Mouse (Mus musculus): ENCODE measurements around the gene Trhr2. TPM values are rescaled to one million over a fixed set of nuclear protein-coding genes. Genes with fewer than 3 reads are reported as not detected.

Gene Trhr2
- polyA plus RNA-seq, 1 experiment = not detected

DNA sequence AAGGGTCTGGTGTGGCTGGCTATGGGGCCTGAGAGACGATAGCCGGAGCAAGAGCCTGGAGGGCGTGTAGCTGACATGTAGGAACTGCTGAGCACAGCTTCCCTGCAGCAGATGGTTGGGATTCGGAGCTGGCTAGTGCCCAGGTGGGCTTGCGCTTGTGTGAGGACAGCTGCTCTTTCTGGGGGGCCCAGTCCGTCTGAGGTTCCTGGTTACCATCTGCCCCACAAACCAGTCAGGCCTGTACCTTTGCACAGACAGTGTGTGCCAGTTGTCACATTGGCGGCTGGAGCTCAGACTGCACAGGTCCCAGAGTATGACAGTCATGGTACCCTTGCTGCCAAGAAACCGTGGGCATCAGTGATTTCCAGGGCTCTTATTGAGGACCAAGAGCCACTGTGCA, 52.7 kb downstream of the Trhr2 start:
- WGBS = 90% methylated on average over 8 of the region's 8 CpGs
- Histone ChIP-seq H3K27ac (ENCODE audit: insufficient read depth, low read depth, low read length) (no peak overlapping the region), H3K4me3 (ENCODE audit: insufficient read depth, low read depth, low read length) (no peak overlapping the region), H3K4me1 (ENCODE audit: control insufficient read depth, insufficient read depth, low read length) (0 out of 2 replicates have a peak, but pooled peaks cover 2% of the 10 kb centered on the region)
- TF ChIP-seq CTCF (IDR thresholded peaks at IDR 0.05; ENCODE audit: insufficient read depth, low read depth, low read length) (no peak), POLR2A (IDR thresholded peaks at IDR 0.05; ENCODE audit: insufficient read depth, low read depth, low read length) (no peak)

Other genes starting within 250 kb of the Trhr2 start
- gene Zfpm1, start 78.6 kb downstream of the Trhr2 start, polyA plus RNA-seq (2012; ENCODE audit: insufficient read depth, insufficient read length, low replicate concordance, missing spikeins) = not detected in 2 replicates
- not detected in 2 replicates for gene Zc3h18, start 15.9 kb upstream of the Trhr2 start, polyA plus RNA-seq (2012; ENCODE audit: insufficient read depth, insufficient read length, low replicate concordance, missing spikeins)
- not detected in 2 replicates for gene Il17c, start 61.3 kb upstream of the Trhr2 start, polyA plus RNA-seq (2012; ENCODE audit: insufficient read depth, insufficient read length, low replicate concordance, missing spikeins)
- gene Cyba, start 72.2 kb upstream of the Trhr2 start, polyA plus RNA-seq (2012; ENCODE audit: insufficient read depth, insufficient read length, low replicate concordance, missing spikeins) = not detected in 2 replicates
- gene Mvd, start 82.7 kb upstream of the Trhr2 start, polyA plus RNA-seq (2012; ENCODE audit: insufficient read depth, insufficient read length, low replicate concordance, missing spikeins) = not detected in 2 replicates
- gene Snai3, start 100.0 kb upstream of the Trhr2 start, polyA plus RNA-seq (2012; ENCODE audit: insufficient read depth, insufficient read length, low replicate concordance, missing spikeins) = not detected in 2 replicates
- gene Rnf166, start 115.3 kb upstream of the Trhr2 start, polyA plus RNA-seq (2012; ENCODE audit: insufficient read depth, insufficient read length, low replicate concordance, missing spikeins) = not detected in 2 replicates
- gene Ctu2, start 115.4 kb upstream of the Trhr2 start, polyA plus RNA-seq (2012; ENCODE audit: insufficient read depth, insufficient read length, low replicate concordance, missing spikeins) = not detected in 2 replicates
- not detected in 2 replicates for gene Piezo1, start 190.6 kb upstream of the Trhr2 start, polyA plus RNA-seq (2012; ENCODE audit: insufficient read depth, insufficient read length, low replicate concordance, missing spikeins)
- gene Cdt1, start 207.3 kb upstream of the Trhr2 start, polyA plus RNA-seq (2012; ENCODE audit: insufficient read depth, insufficient read length, low replicate concordance, missing spikeins) = not detected in 2 replicates
- gene Aprt, start 216.2 kb upstream of the Trhr2 start, polyA plus RNA-seq (2012; ENCODE audit: insufficient read depth, insufficient read length, low replicate concordance, missing spikeins) = not detected in 2 replicates

All from olfactory bulb, adult 2 months (tissue).